Mouse (Mus musculus) MEL (cell line): ENCODE data around the gene Ttl.

Experiments used
- CTCF ChIP-seq, 3 experiments: IDR thresholded peaks in 2 of 3; conservative IDR thresholded peaks in 1 of 3; 2 replicates each; pipeline ENCODE4 v1.5.1; 2011 to 2012; ENCODE audit warnings: low read length in 3 of 3, low read depth in 2 of 3, mild to moderate bottlenecking in 2 of 3, improper control_type of control experiment in 1 of 3, inconsistent platforms in 1 of 3, mixed read lengths in 1 of 3, moderate library complexity in 1 of 3; ENCODE audit not compliant: control insufficient read depth in 1 of 3, insufficient read depth in 1 of 3, poor library complexity in 1 of 3, severe bottlenecking in 1 of 3
- ELF1 ChIP-seq: IDR thresholded peaks from 2 replicates; pipeline ENCODE4 v1.6.1; 2014; ENCODE audit warnings: low read depth, mild to moderate bottlenecking, inconsistent platforms, low read length, improper control_type of control experiment, moderate library complexity
- EP300 ChIP-seq, 2 experiments: IDR thresholded peaks; 2 replicates each; pipeline ENCODE4 v1.6.1; 2011; ENCODE audit warnings: improper control_type of control experiment in 2 of 2, low read length in 2 of 2, low read depth in 1 of 2, mild to moderate bottlenecking in 1 of 2
- HCFC1 ChIP-seq: IDR thresholded peaks from 2 replicates; pipeline ENCODE4 v1.6.1; 2012; ENCODE audit warnings: low read depth, mild to moderate bottlenecking, inconsistent platforms, low read length, improper control_type of control experiment, moderate library complexity
- NRF1 ChIP-seq: IDR thresholded peaks from 2 replicates; pipeline ENCODE4 v1.6.1; 2014; ENCODE audit warnings: low read depth, mild to moderate bottlenecking, inconsistent platforms, low read length, improper control_type of control experiment, moderate library complexity; ENCODE audit not compliant: poor library complexity, insufficient read depth, severe bottlenecking
- POLR2A ChIP-seq, 2 experiments: IDR thresholded peaks; 2 replicates each; pipeline ENCODE4 v1.6.1; 2011 to 2012; ENCODE audit warnings: low read length in 2 of 2, mild to moderate bottlenecking in 2 of 2, control low read depth in 1 of 2, improper control_type of control experiment in 1 of 2, low read depth in 1 of 2, moderate library complexity in 1 of 2; ENCODE audit not compliant: control insufficient read depth in 1 of 2, insufficient read depth in 1 of 2, poor library complexity in 1 of 2
- TBP ChIP-seq: IDR thresholded peaks from 2 replicates; pipeline ENCODE4 v1.8.0; 2011; ENCODE audit warnings: low read depth, low read length, improper control_type of control experiment
- TCF12 ChIP-seq: IDR thresholded peaks from 2 replicates; pipeline ENCODE4 v1.6.1; 2014; ENCODE audit warnings: low read depth, mild to moderate bottlenecking, inconsistent platforms, low read length, improper control_type of control experiment, moderate library complexity
- ZC3H11A ChIP-seq: IDR thresholded peaks from 2 replicates; pipeline ENCODE4 v1.6.1; 2012; ENCODE audit warnings: low read depth, mild to moderate bottlenecking, inconsistent platforms, low read length, improper control_type of control experiment

- no peak for TF ChIP-seq CTCF (IDR thresholded peaks at IDR 0.05 in 2 of 3, conservative IDR thresholded peaks at IDR 0.05 in 1 of 3; ENCODE audit: control insufficient read depth in 1 of 3, insufficient read depth in 1 of 3, low read depth in 2 of 3, low read length in 3 of 3, poor library complexity in 1 of 3, severe bottlenecking in 1 of 3)
- TF ChIP-seq POLR2A (IDR thresholded peaks at IDR 0.05; ENCODE audit: control insufficient read depth in 1 of 2, insufficient read depth in 1 of 2, low read depth in 1 of 2, low read length in 2 of 2, poor library complexity in 1 of 2): no peak
- TF ChIP-seq TBP: no peak
- no peak for TF ChIP-seq ELF1
- no peak for TF ChIP-seq ZC3H11A
- TF ChIP-seq EP300 (IDR thresholded peaks at IDR 0.05; ENCODE audit: low read depth in 1 of 2, low read length in 2 of 2): no peak
- no peak for TF ChIP-seq NRF1
- TF ChIP-seq HCFC1: no peak
- no peak for TF ChIP-seq TCF12
Observed at GRCm38 (mm10) chr2:129081097-129081496, 15.4 kb downstream of the Ttl start.
